Comparison of ENCODE assay signal across 8 mouse cellular contexts in genomic region chr1:130633761-130634410, GRCm38 (mm10). TPM values are rescaled to one million over a fixed set of nuclear protein-coding genes. Genes with fewer than 3 reads are reported as not detected.
DNase-seq lines count a peak whose midpoint lies in the region; ATAC-seq and TF ChIP-seq lines count a peak whose summit lies in the region.

No protein-coding gene starts in this region.

- ATAC-seq in kidney, embryonic 14.5 days (ENCODE audit: low FRiP score, low TSS enrichment) = peak; percentile 80; the same call in 1 of the 2 replicates
- ATAC-seq in stomach, postnatal 0 days (ENCODE audit: low FRiP score, low TSS enrichment) = peak; percentile 71

- TF ChIP-seq EP300 in stomach, postnatal 0 days (optimal IDR thresholded peaks at IDR 0.05) = no peak

- peak; percentile 30 for DNase-seq in ovary, postnatal 10 days (ENCODE audit: low spot score)
- no peak for DNase-seq in ovary, adult 18-20 months (ENCODE audit: low spot score)
- peak; percentile 76 for DNase-seq in embryo, embryonic 9.5 days (ENCODE audit: extremely low spot score)
- peak; percentile 90 for DNase-seq in heart, adult 11 months
- DNase-seq in liver = peak; percentile 68
- peak; percentile 91 for DNase-seq in naive thymus-derived CD4-positive, alpha-beta T cell, adult 2 months (ENCODE audit: low read depth)
- DNase-seq in stomach, postnatal 0 days (ENCODE audit: low spot score) = peak; percentile 85

- WGBS in kidney, embryonic 14.5 days = 39% methylated on average over 15 of the region's 16 CpGs
- 20% methylated on average over 16 of the region's 16 CpGs for WGBS in stomach, postnatal 0 days

- no peaks in the 10 kb centered on the region for H3K9me3 ChIP-seq in kidney, embryonic 14.5 days (ENCODE audit: control insufficient read depth, low read length)
- no peaks in the 10 kb centered on the region for H3K9me3 ChIP-seq in stomach, postnatal 0 days (ENCODE audit: control insufficient read depth, low read length)

- no peak overlapping the region for H3K27ac ChIP-seq in kidney, embryonic 14.5 days (ENCODE audit: low read depth, low read length)
- no peak overlapping the region for H3K27ac ChIP-seq in stomach, postnatal 0 days (replicated peaks)

- peak overlapping the region; percentile 11; the same call in 1 of the 2 replicates for H3K4me2 ChIP-seq in kidney, embryonic 14.5 days (replicated peaks; ENCODE audit: low read depth, low read length)
- H3K4me2 ChIP-seq in stomach, postnatal 0 days (replicated peaks; ENCODE audit: low read depth) = peak overlapping the region; percentile 35

- H3K4me3 ChIP-seq in kidney, embryonic 14.5 days (ENCODE audit: low read length) = no peak overlapping the region
- H3K4me3 ChIP-seq in stomach, postnatal 0 days (ENCODE audit: low read depth, low read length) = no peak overlapping the region; the same call in 1 of the 2 replicates

- TF ChIP-seq CTCF in stomach, postnatal 0 days (IDR thresholded peaks at IDR 0.05; ENCODE audit: low read depth) = peak; percentile 95

- H3K27me3 ChIP-seq in kidney, embryonic 14.5 days (ENCODE audit: control insufficient read depth, insufficient read depth, low read length) = no peaks in the 10 kb centered on the region
- no peaks in the 10 kb centered on the region for H3K27me3 ChIP-seq in stomach, postnatal 0 days (ENCODE audit: control insufficient read depth, insufficient read depth, low read length)

- H3K9ac ChIP-seq in kidney, embryonic 14.5 days (ENCODE audit: low read depth, low read length) = no peak overlapping the region
- no peak overlapping the region for H3K9ac ChIP-seq in stomach, postnatal 0 days (ENCODE audit: low read length)

- no peaks in the 10 kb centered on the region for H3K4me1 ChIP-seq in kidney, embryonic 14.5 days (ENCODE audit: control insufficient read depth, insufficient read depth, low read length)
- no peaks in the 10 kb centered on the region for H3K4me1 ChIP-seq in stomach, postnatal 0 days (replicated peaks; ENCODE audit: control insufficient read depth, insufficient read depth)

- no peaks in the 10 kb centered on the region for H3K36me3 ChIP-seq in kidney, embryonic 14.5 days (ENCODE audit: control insufficient read depth, insufficient read depth, low read length)
- no peaks in the 10 kb centered on the region for H3K36me3 ChIP-seq in stomach, postnatal 0 days (ENCODE audit: control insufficient read depth, insufficient read depth, low read length)

RNA-seq across cellular contexts. Expression of gene Zp3r, which starts 4.5 kb away (rescaled TPM):
- not detected in 2 replicates for polyA plus RNA-seq in kidney, embryonic 14.5 days (2014; fragmentation: Nextera tagmentation; extraction: Ambion mirVana)
- 0.08 TPM in 1 of 2 replicates, not detected in the other for polyA plus RNA-seq in stomach, postnatal 0 days (2015; fragmentation: Nextera tagmentation; extraction: Ambion mirVana)

RNA-seq across cellular contexts. Expression of gene C4bp, which starts 27.5 kb away (rescaled TPM):
- polyA plus RNA-seq in kidney, embryonic 14.5 days (2014; fragmentation: Nextera tagmentation; extraction: Ambion mirVana) = 0.53 and 1.0 TPM in 2 replicates
- polyA plus RNA-seq in stomach, postnatal 0 days (2015; fragmentation: Nextera tagmentation; extraction: Ambion mirVana) = 0.91 and 1.5 TPM in 2 replicates
